Mouse (Mus musculus) embryonic stem cell, embryonic (primary cell): ENCODE measurements around the gene Atg101.

ENCODE experiments used
- CTCF ChIA-PET, 4 experiments: fragments of 300-600 bp in 2 of 4; fragments of 350-600 bp in 2 of 4; sonication (Branson Sonifier 250); formaldehyde crosslinking; loops; one replicate each; lab custom pipeline; 2022; ENCODE audit warnings: inconsistent platforms in 2 of 4; lab: Charles Lee
- POLR2A ChIA-PET, 4 experiments: fragments of 300-600 bp in 2 of 4; fragments of 350-600 bp in 2 of 4; sonication (Branson Sonifier 250); formaldehyde crosslinking; loops; one replicate each; lab custom pipeline; 2022; ENCODE audit warnings: antibody characterized with exemption in 4 of 4, inconsistent platforms in 1 of 4; lab: Charles Lee

Atg101 gene

DNA sequence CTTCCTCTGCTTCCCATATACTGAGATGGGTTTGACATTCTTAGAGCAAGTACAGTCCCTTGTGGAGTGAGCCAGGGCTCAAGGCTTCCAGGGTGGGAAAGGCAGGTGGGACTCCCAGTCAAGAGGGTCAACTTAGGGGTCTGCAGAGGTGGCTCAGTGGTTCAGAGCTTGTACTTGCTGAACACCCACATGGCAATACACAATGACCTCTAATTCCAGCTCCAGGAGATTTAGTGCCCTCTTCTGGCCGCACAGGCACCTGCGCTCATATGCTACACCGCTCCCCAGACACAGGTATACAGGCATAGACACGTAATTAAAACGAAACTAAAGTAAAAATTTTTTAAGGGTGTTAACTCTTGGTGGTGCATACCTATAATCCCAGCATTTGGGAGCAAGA, 39.4 kb downstream of the Atg101 start:
- POLR2A ChIA-PET: interaction anchor here in 1 of 4 experiments (1.4 kb wide), 1 partner anchor 27 kb away, joined by 4 read pairs; no protein-coding TSS in a partner anchor
- CTCF ChIA-PET: interaction anchor here in 3 of 4 experiments (0.6 to 1.3 kb wide), 7 partner anchors 81 to 661 kb away, joined by 3 to 7 read pairs (median 3); partner anchors contain the start of gene Krt1 (in 1 of the 3)

DNA sequence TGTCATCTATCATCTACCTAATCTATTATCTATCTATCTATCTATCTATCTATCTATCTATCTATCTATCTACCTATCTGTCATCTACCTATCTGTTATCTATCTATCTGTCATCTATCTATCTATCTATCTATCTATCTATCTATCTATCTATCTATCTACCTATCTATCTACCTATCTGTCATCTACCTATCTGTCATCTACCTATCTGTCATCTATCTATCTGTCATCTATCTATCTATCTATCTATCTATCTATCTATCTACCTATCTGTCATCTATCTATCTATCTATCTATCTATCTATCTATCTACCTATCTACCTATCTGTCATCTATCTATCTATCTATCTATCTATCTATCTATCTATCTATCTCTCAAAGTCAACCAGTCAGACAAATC, 40.3 kb downstream of the Atg101 start:
- CTCF ChIA-PET: interaction anchor here in 3 of 4 experiments (0.6 to 1.2 kb wide), 3 partner anchors 20 to 660 kb away, joined by 3 to 7 read pairs (median 4); no protein-coding TSS in a partner anchor
- POLR2A ChIA-PET: interaction anchor here in 1 of 4 experiments (0.7 to 1.4 kb wide), 2 partner anchors 27 to 81 kb away, joined by 4 read pairs; no protein-coding TSS in a partner anchor

DNA sequence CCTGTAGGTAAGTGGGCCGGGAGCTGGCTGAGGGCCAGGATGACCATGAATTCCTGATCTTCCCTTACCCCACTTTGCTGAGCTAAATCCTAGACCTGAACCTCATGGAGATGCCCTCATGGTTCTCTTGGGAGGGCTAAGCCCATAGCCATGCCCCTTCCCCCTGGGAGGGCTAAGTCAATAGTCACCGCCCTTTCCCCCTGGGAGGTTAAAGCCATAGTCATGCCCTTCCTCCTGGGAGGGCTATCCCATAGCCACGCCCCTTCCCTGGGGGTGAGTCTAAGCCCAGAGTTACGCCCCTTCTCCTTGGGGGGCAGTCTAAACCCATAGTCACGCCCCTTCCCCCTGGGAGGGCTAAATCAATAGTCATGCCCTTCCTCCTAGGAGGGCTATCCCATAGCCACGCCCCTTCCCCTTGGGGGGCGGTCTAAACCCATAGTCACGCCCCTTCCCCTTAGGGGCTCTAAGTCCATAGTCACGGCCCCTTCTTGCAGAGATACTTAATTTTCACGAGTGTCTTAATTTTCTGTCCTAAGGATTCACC, 42.0 kb downstream of the Atg101 start:
- CTCF ChIA-PET: interaction anchor here (0.9 to 8.2 kb wide), 15 partner anchors 9 to 658 kb away, joined by 3 to 91 read pairs (median 5); no protein-coding TSS in a partner anchor
- POLR2A ChIA-PET: interaction anchor here in 2 of 4 experiments (0.9 to 1.5 kb wide), 3 partner anchors 10 to 60 kb away, joined by 3 to 4 read pairs (median 3); no protein-coding TSS in a partner anchor

DNA sequence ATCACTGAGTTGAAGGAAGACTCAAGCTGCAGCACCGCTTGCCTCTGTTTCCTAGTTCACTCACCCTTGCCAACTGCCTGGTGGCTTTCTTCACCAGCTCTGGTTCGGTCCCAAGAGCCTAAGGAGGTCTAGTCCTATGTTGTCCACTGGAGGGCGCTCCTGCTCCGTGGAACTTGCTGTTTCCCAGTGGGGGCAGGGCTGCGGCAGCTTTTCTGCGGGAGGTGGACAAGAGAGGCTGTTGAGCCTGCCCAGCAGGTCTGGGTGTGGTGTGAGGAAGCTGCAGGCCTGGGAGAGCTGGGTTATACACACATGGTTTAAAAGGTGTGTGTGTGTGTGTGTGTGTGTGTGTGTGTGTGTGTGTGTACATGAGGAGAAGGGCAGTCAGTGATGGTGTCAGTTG, 43.2 kb downstream of the Atg101 start:
- POLR2A ChIA-PET: interaction anchor here in 3 of 4 experiments (0.5 to 2.0 kb wide), 11 partner anchors 8 to 1650 kb away, joined by 3 to 7 read pairs (median 5); partner anchors contain the start of gene Eif4b (in 1 of the 3)
- CTCF ChIA-PET: interaction anchor here (0.5 to 8.2 kb wide), 104 partner anchors 8 to 1772 kb away, joined by 3 to 91 read pairs (median 4); partner anchors contain the start of genes Acvrl1 (in 1 of the 4), Grasp (in 1 of the 4), Krt2 (in 1 of the 4) and Krt81 (in 1 of the 4)

DNA sequence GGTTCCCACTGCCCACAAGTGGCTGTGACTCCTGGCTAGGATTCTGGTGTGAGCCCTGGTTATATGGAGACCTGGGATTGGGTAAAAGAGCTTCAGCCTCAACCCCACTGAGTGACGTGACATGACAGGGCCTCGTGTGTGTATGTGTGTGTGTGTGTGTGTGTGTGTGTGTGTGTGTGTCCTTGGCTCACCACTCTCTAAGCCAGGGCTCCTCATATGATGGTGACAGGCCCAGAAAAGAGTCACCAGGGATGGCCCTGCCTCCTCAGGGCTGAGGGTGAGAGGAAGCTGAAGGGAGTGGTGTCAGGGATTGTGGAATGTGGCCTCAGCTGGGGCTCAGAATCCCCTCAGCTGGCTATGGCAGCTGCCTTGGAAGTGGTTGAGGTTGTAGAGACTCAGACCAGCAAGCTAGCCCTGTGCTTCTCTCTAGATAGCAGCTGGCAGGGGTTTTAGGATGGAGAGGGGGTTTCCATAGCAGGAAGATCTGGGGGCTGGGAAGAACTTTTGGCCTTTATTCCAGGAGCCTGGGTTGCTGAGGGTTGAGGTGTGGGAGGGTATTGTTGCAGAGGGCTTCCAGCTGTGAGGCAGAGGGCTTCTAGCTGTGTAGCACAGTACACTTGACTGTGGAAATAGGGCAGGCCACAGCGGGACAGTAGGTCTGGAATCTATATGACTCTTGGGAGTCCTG, 44.9 kb downstream of the Atg101 start:
- CTCF ChIA-PET: interaction anchor here (0.6 to 8.2 kb wide), 20 partner anchors 13 to 1183 kb away, joined by 3 to 91 read pairs (median 4); no protein-coding TSS in a partner anchor
- POLR2A ChIA-PET: interaction anchor here in 1 of 4 experiments (0.6 to 0.7 kb wide), 2 partner anchors 17 to 33 kb away, joined by 5 to 7 read pairs; no protein-coding TSS in a partner anchor

DNA sequence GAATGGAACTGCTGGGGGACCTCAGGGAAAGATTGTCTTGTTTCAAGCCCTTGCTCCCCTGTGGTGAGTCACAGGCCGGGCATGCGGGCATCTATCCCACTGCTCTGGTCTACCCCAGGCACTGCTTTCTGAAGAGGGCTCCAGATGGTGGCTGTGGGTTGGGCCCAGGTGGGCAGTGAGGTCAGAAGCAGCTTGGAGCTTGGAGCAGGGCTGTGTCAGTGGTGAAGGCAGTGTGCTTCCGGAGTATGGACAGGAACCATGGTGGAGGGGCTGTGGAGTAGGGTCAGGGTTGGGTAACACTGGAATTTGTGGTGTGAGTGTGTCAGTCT, 45.5 kb downstream of the Atg101 start:
- POLR2A ChIA-PET: interaction anchor here in 1 of 4 experiments (0.6 to 0.7 kb wide), 2 partner anchors 17 to 32 kb away, joined by 5 to 7 read pairs; no protein-coding TSS in a partner anchor
- CTCF ChIA-PET: interaction anchor here in 3 of 4 experiments (0.6 to 8.2 kb wide), 14 partner anchors 13 to 736 kb away, joined by 3 to 91 read pairs (median 4); no protein-coding TSS in a partner anchor

DNA sequence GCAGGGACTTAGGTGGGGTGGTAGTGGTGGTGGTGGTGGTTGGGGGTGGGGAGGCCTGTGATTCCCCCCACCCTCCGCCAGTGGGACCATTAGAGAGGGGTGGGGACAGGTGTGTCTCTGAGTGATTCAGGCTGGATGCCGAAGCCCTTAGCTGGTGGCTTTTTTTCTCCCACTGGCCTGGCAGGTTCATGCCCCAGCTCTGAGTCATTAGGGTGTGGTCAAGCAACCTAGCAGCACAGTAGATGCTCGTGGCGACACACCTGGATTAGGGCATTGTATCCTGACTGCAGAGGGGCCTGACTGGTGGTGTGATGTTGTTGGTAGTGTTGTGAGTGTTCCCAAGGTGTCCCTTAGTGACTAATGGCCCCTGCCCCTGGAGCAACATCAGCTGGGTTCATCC, 47.0 kb downstream of the Atg101 start:
- POLR2A ChIA-PET: interaction anchor here in 3 of 4 experiments (0.6 to 1.2 kb wide), 4 partner anchors 15 to 584 kb away, joined by 3 to 6 read pairs (median 3); no protein-coding TSS in a partner anchor
- CTCF ChIA-PET: interaction anchor here in 3 of 4 experiments (0.6 to 8.2 kb wide), 9 partner anchors 10 to 653 kb away, joined by 3 to 91 read pairs (median 3); no protein-coding TSS in a partner anchor

DNA sequence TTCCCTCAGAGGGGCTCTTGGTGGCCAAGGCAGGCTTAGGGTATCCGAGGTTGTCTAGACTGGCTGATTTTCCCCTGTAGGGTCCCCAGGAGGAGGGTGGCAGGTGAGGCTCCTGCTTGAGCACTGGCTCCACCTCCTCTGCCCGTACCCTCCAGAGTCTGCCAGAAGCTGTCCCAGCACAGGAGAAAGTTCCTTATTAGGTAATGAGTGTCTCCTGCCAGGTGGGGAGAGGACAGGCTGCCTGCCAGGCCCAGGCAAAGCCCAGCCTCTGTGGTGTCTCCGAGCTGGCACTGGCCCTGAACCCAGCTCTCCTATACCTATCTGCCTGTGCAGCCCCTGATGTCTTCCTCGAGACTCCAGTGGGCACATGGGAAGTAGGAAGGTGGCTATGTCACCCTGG, 48.3 kb downstream of the Atg101 start:
- CTCF ChIA-PET: interaction anchor here in 2 of 4 experiments (0.5 to 8.2 kb wide), 3 partner anchors 10 to 670 kb away, joined by 4 to 91 read pairs (median 10); no protein-coding TSS in a partner anchor
- POLR2A ChIA-PET: interaction anchor here in 1 of 4 experiments (0.6 kb wide), 1 partner anchor 260 kb away, joined by 3 read pairs; no protein-coding TSS in a partner anchor

DNA sequence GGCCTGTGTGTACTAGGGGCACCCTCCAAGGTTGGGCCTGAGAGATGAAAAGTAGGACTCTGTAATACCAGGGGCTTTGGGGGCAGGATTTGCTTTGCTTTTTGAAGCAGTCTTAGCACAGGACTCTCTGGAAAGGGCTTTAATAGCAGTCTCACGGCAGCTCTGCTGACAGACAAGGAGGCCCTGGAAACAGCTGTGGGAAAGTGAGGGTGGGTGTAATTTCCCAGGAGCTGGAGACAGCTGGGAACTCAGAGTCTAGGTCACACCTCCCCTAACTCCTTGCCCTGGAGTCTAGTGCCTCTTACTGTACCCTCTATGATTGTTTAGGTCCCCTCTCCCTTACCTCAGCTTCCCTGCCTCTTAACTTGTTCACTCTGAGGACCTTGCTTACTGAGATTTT, 49.1 kb downstream of the Atg101 start:
- CTCF ChIA-PET: interaction anchor here in 2 of 4 experiments (0.6 to 8.2 kb wide), 4 partner anchors 9 to 651 kb away, joined by 3 to 91 read pairs (median 7); no protein-coding TSS in a partner anchor
- POLR2A ChIA-PET: no interaction called here

DNA sequence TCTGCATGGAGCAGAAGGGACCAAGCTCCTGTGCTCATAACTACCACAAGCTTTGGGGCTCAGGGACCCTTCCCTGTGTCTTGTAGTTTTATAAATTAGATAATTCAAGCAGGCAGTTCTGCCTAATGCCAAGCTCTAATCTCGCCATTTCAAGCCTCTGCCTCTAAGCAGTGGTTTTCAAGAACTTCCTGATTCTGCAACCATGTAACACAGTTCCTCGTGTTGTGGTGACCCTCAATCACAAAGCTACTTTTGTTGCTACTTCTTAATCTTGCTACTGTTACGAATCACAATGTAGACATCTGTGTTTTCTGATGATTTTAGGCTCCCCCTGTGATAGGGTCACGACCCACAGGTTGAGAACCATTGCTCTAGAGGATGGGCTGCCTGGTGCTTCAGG, 49.6 kb downstream of the Atg101 start:
- POLR2A ChIA-PET: no interaction called here
- CTCF ChIA-PET: interaction anchor here in 3 of 4 experiments (0.8 to 8.2 kb wide), 5 partner anchors 9 to 650 kb away, joined by 3 to 91 read pairs (median 3); no protein-coding TSS in a partner anchor

DNA sequence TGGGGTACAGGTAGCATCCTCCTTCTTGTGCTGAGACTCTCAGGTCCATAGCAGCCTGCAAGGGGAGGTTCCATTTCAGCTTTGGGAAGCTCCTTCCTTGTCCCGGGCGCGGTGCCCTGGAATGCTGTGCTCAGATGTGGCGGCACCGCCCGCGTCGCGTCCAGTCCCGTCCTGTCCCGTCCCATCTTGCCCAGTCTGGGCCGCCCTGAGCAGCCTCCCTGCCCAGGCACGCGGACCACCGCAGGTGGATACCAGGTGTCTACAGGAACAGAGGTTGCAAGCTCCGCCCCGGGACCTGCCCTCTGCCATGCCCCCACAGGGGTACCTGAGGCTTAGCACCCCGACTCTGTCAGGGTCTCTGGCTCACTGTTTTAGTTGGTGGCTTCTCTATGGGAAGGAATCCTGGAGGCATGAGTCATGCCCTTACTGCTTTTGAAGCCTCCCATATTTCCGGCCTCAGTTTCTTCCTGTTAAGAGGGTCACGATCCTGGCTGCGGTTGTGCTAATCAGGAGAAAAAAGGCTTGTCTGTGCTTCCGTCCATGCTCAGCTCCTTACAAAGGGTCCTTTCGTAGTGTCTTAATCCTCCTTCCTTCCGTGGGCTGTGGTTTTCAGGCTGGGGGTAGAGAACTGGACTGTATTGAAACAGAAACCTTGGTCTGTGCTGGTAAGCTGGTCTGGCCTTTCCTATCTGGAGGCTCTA, 52.6 kb downstream of the Atg101 start:
- POLR2A ChIA-PET: interaction anchor here in 1 of 4 experiments (0.8 to 1.8 kb wide), 2 partner anchors 10 to 436 kb away, joined by 3 to 5 read pairs; no protein-coding TSS in a partner anchor
- CTCF ChIA-PET: interaction anchor here (0.6 to 3.2 kb wide), 16 partner anchors 9 to 1956 kb away, joined by 3 to 18 read pairs (median 5); no protein-coding TSS in a partner anchor

DNA sequence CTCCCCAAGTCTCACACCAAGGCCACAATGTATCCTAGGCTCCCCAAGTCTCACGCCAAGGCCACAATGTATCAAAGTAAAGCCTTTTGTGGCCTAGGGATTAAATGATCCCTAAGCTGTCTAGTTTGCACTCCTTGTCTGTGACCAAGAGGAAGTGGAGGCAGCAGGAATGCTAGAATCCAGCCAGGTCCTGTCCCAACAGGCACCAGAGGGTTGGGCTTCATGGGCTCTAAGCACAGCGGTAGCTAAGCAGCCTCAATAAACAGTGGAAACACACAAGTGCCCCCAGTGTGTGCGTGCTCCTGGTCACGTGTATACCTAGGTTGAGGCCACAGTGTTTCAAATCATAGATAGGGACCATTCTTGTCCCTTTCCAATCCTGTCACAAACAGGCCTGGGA, 54.3 kb downstream of the Atg101 start:
- CTCF ChIA-PET: interaction anchor here in 2 of 4 experiments (0.8 to 3.2 kb wide), 6 partner anchors 49 to 646 kb away, joined by 3 to 18 read pairs (median 4); no protein-coding TSS in a partner anchor

DNA sequence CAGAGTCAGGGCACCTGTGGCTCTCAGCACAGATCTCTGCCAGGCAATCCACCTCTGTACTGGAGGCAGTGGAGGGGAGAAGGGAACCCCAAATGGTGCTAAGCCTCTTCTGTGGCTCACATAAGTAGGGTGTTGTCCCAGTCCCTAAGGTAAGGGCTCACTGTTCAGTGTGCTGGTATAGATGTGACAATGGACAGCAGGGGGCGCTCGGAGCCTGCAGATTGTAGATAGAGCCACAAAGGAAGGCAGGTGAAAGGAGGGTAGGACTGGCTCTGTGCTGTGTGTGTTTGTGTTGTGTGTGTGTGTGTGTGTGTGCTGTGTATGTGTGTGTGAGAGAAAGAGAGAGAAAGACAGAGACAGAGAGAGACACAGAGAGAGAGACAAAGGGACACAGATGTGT, 55.5 kb downstream of the Atg101 start:
- POLR2A ChIA-PET: no interaction called here
- CTCF ChIA-PET: interaction anchor here (0.5 to 4.8 kb wide), 12 partner anchors 10 to 645 kb away, joined by 3 to 57 read pairs (median 4); no protein-coding TSS in a partner anchor

More for the DNA sequence above, 54.3 kb downstream of the Atg101 start:
- POLR2A ChIA-PET: no interaction called here
